Mouse (Mus musculus) cerebellum, adult 2 months (tissue): ENCODE measurements around the gene Slc16a11. TPM values are rescaled to one million over a fixed set of nuclear protein-coding genes. Genes with fewer than 3 reads are reported as not detected.
"Not testable (repeated sequence)": the region's sequence is repeated elsewhere in the genome, so short reads cannot be mapped to it uniquely, and the experiment has no call there.

Experiments used
- DNase-seq, 2 experiments: peaks; one replicate each; pipeline ENCODE4 v3.0.0; 2021
- H3K27ac ChIP-seq: fragments of 200-500 bp; 2 replicates; pipeline ENCODE4 v1.5.1; 2012; ENCODE audit warnings: low read length, control low read depth, inconsistent platforms; ENCODE audit not compliant: insufficient read depth
- H3K27me3 ChIP-seq: fragments of 200-500 bp; 2 replicates; pipeline ENCODE4 v1.6.1; 2012; ENCODE audit warnings: inconsistent platforms, mild to moderate bottlenecking, low read length, moderate library complexity; ENCODE audit not compliant: control insufficient read depth, insufficient read depth
- H3K4me1 ChIP-seq: fragments of 200-500 bp; 2 replicates; pipeline ENCODE4 v1.6.1; 2011; ENCODE audit warnings: low read length; ENCODE audit not compliant: control insufficient read depth, insufficient read depth
- H3K4me3 ChIP-seq: fragments of 200-500 bp; replicated peaks from 2 replicates; pipeline ENCODE3; 2011; ENCODE audit warnings: mild to moderate bottlenecking, low read depth, low read length, control low read depth; ENCODE audit not compliant: insufficient read depth
- CTCF ChIP-seq: fragments of 200-500 bp; IDR thresholded peaks from 2 replicates; pipeline ENCODE4 v1.5.1; 2011; ENCODE audit warnings: low read depth, mild to moderate bottlenecking, control low read depth, low read length, moderate library complexity, borderline replicate concordance; ENCODE audit not compliant: insufficient read depth
- POLR2A ChIP-seq: fragments of 200-500 bp; IDR thresholded peaks from 2 replicates; pipeline ENCODE4 v1.6.1; 2011; ENCODE audit warnings: low read length, control low read depth, borderline replicate concordance; ENCODE audit not compliant: insufficient read depth
- WGBS: fragments of 180-500 bp; shearing (Covaris S2); methylation state at CpG from one replicate; pipeline ENCODE4 v1.1.7; 2018; 5-methylcytosine and 5-hydroxymethylcytosine counted together
- polyA plus RNA-seq: library from polyadenylated mRNA; depleted of rRNA; stranded (reverse); fragments of >200 nt; gene quantifications from 2 replicates; pipeline ENCODE4 v1.2.3, GENCODE M21; 2012; rRNA removed

Gene Slc16a11
- 209 and 244 TPM in 2 replicates for polyA plus RNA-seq

GRCm38 (mm10) chr11:70212423-70212822 is at the start of gene Slc16a11:
Gene Slc16a11, plus strand, starts transcription at chr11:70212752.
- WGBS = 31% methylated on average over 6 of the region's 6 CpGs
- peak within 1 kb of the TSS; percentile 99 for H3K27ac ChIP-seq
- peak within 1 kb of the TSS; percentile 80 for H3K4me3 ChIP-seq
- TF ChIP-seq CTCF (no peak), POLR2A (no peak)
- peaks cover 10% of the 10 kb centered on the region for H3K4me1 ChIP-seq
- H3K27me3 ChIP-seq = no peaks in the 10 kb centered on the region
- peak in 1 of 2 experiments; percentile 18 for DNase-seq

DNA sequence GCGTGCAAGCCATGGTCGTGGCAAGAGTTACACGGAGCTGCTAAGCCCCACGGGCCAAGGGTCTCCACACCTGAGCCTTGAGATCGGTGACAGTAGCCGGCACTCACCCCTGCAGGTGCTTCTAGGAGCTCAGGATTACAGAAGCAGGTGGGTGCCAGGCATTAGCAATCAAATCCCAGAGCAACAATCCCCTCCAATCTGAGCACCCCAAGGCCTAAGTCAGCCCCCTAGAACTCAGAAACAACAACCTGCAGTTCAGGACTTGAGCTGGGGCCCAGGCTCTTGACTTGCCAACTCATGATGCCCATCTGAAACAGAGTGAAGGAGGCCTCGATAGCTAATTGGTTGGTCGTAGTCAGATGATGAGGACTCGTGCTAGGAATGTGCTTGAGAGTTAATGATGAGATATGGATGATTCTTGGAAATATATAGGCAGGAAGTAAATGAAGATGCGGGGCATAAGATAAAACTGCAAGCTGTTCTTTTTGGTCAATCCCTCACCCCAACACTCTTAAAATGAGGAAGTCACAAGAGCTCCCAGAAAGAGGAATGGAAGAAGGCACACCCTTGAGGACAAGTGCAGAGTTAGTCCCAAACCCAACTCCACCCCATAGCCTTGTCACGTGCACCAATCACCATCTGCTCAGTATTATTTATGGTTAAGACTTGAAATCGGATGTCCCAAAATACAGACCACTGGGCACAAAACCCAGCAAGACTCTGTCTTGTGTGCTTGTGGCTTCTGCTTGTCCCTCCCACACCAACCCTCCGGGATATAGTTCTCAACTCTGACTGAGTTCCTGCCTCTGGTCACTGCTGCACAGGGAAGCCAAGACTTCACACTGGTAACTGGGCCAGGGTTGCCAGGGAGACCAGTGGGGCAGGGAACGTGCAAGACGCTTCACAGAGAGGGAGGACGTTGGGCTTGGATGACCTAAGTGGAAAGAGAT is 46.3 kb upstream of the Slc16a11 start:
- WGBS = 67% methylated on average over 16 of the region's 16 CpGs
- H3K27ac ChIP-seq = no peak overlapping the region
- TF ChIP-seq CTCF (no peak), POLR2A (no peak)
- peaks cover 4% of the 10 kb centered on the region; the same call in 1 of the 2 replicates for H3K4me1 ChIP-seq
- H3K27me3 ChIP-seq = no peaks in the 10 kb centered on the region
- no peak overlapping the region for H3K4me3 ChIP-seq
- DNase-seq = no peak

DNA sequence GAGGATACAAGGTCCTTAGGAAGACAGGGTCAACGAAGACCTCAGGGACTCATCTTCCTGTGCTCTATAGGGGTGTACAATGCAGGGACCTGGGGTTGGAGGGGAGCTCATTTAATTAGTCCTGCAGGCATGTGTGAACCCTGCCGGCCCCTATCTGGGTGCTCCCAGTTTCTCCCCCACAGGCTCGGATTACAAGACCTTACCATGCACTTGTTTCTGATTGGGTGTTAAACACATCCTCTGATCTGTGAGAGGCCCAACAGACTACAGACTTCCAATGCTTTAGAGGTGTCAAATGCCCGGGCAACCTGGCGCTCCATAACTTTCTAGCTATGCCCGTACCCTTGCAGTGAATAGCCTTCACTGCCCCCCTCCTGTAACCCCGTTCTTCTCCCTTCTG is 44.4 kb upstream of the Slc16a11 start:
- DNase-seq = no peak

DNA sequence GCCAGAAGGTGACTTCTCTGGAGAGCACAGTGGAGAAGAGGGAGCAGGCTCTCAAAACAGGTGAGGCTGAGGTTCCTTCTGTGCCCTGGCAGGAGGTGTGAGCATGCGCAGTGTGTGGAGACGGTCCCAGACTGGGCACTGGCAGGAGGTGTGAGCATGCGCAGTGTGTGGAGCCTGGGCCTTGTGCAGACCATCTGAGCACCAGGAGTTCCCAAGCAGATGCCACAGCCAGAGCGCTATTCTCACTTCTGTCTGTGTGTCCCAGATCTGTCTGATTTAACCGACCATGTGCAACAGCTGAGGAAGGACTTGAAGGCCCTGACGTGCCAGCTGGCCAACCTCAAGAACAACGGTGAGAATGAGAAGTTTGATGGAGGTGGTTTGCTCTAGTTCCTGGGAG is 43.1 kb upstream of the Slc16a11 start:
- not testable (repeated sequence) for H3K4me3 ChIP-seq, H3K27me3 ChIP-seq, H3K4me1 ChIP-seq, H3K27ac ChIP-seq
- peak; percentile 51 to 64 for DNase-seq
- 53% methylated on average over 7 of the region's 7 CpGs for WGBS

More for the DNA sequence above, 44.4 kb upstream of the Slc16a11 start:
- no peak overlapping the region for H3K27ac ChIP-seq
- H3K27me3 ChIP-seq = no peaks in the 10 kb centered on the region
- TF ChIP-seq CTCF (no peak), POLR2A (no peak)
- WGBS = 80% methylated on average over 7 of the region's 7 CpGs
- H3K4me1 ChIP-seq = peaks cover 4% of the 10 kb centered on the region; the same call in 1 of the 2 replicates
- no peak overlapping the region for H3K4me3 ChIP-seq

DNA sequence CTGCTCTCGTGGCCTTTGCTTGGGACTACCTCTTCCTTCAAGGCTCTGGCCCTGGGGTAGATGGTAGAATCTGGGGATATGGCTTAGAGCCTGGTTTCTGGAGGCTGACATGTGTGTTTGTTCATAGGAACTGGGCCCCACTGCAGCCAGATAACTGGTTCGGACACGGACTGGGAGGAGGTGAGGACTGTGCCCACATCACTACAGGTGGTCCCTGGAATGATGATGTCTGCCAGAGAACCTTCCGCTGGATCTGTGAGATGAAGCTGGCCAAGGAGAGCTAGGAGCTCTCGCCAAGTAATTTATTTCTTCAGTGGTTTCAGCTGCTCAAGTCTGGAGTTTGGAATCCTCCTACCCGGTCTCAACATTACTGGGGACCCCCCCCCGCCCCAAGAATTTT is 42.3 kb upstream of the Slc16a11 start:
- TF ChIP-seq POLR2A (no peak), CTCF (no peak)
- H3K27me3 ChIP-seq = no peaks in the 10 kb centered on the region
- 25% methylated on average over 7 of the region's 7 CpGs for WGBS
- H3K4me3 ChIP-seq = peak overlapping the region; percentile 5
- peaks cover 4% of the 10 kb centered on the region; the same call in 1 of the 2 replicates for H3K4me1 ChIP-seq
- DNase-seq = peak; percentile 52 to 71
- no peak overlapping the region for H3K27ac ChIP-seq

GRCm38 (mm10) chr11:70171181-70171580 is 41.4 kb upstream of the Slc16a11 start:
- Histone ChIP-seq H3K4me3 (no peak overlapping the region), H3K27ac (no peak overlapping the region), H3K4me1 (peaks cover 4% of the 10 kb centered on the region; the same call in 1 of the 2 replicates), H3K27me3 (no peaks in the 10 kb centered on the region)
- no peak for DNase-seq
- WGBS = 56% methylated on average over 7 of the region's 7 CpGs
- TF ChIP-seq CTCF (no peak), POLR2A (no peak)

- peaks cover 4% of the 10 kb centered on the region; the same call in 1 of the 2 replicates for H3K4me1 ChIP-seq
- H3K4me3 ChIP-seq = no peak overlapping the region
- WGBS = 74% methylated on average over 3 of the region's 3 CpGs
- no peak overlapping the region for H3K27ac ChIP-seq
- no peaks in the 10 kb centered on the region for H3K27me3 ChIP-seq
- peak; percentile 15 to 17 for DNase-seq
- TF ChIP-seq CTCF (peak; percentile 28; the same call in 1 of the 2 replicates), POLR2A (no peak)
Measured at GRCm38 (mm10) chr11:70171847-70172246, 40.7 kb upstream of the Slc16a11 start.

DNA sequence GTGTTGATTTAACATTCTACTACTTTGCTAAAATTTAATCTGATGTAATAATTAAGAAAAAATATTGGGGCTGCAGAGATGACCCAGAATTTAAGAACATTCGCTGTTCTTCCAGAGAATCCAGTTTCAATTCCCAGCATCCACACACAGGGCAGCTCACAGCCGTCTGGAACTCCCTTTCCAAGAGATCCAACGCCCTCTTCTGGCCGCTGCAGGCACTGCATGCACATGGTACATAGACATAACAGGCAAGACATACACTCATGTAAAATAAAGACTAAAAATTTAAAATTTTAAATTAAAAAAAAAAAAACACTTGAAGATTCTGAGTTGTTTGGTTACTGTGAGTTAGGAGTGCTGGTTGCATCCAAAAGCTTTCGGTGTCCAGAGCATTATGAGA is 40.3 kb upstream of the Slc16a11 start:
- Histone ChIP-seq H3K4me3 (no peak overlapping the region), H3K27me3 (no peaks in the 10 kb centered on the region), H3K4me1 (peaks cover 4% of the 10 kb centered on the region; the same call in 1 of the 2 replicates), H3K27ac (no peak overlapping the region)
- WGBS = 61% methylated on average over 5 of the region's 5 CpGs
- no peak for DNase-seq
- no peak for TF ChIP-seq CTCF
- TF ChIP-seq POLR2A = no peak
